Mouse (Mus musculus) liver, embryonic 12.5 days (tissue): ENCODE measurements around the gene Ubxn2a. TPM values are rescaled to one million over a fixed set of nuclear protein-coding genes. Genes with fewer than 3 reads are reported as not detected.

Source experiments
- ATAC-seq: fragments of 200-750 bp; cut with Nextera tagmentation; 2 replicates; pipeline ENCODE4 v1.8.0; 2017; ENCODE audit warnings: moderate number of reproducible peaks, mild to moderate bottlenecking, moderate library complexity
- H3K27ac ChIP-seq: fragments of 300-500 bp; sonication (generic); 2 replicates; pipeline ENCODE4 v1.5.1; 2016; ENCODE audit warnings: mild to moderate bottlenecking
- H3K27me3 ChIP-seq: fragments of 300-500 bp; sonication (generic); replicated peaks from 2 replicates; pipeline ENCODE4 v1.6.1; 2016; ENCODE audit warnings: mild to moderate bottlenecking, moderate library complexity
- H3K36me3 ChIP-seq: fragments of 300-500 bp; sonication (generic); 2 replicates; pipeline ENCODE4 v1.6.1; 2016; ENCODE audit warnings: mild to moderate bottlenecking, moderate library complexity
- H3K4me1 ChIP-seq: fragments of 300-500 bp; sonication (generic); 2 replicates; pipeline ENCODE4 v1.6.1; 2016
- H3K4me2 ChIP-seq: fragments of 300-500 bp; sonication (generic); 2 replicates; pipeline ENCODE4 v1.6.1; 2016; ENCODE audit warnings: mild to moderate bottlenecking, moderate library complexity
- H3K4me3 ChIP-seq: fragments of 300-500 bp; sonication (generic); 2 replicates; pipeline ENCODE4 v1.5.1; 2016; ENCODE audit warnings: mild to moderate bottlenecking, moderate library complexity
- H3K9ac ChIP-seq: fragments of 300-500 bp; sonication (generic); 2 replicates; pipeline ENCODE4 v1.6.1; 2016; ENCODE audit warnings: mild to moderate bottlenecking, moderate library complexity
- H3K9me3 ChIP-seq: fragments of 300-500 bp; sonication (generic); replicated peaks from 2 replicates; pipeline ENCODE4 v1.6.1; 2016; ENCODE audit warnings: mild to moderate bottlenecking, moderate library complexity
- WGBS: fragments of 180-500 bp; shearing (Covaris S2); methylation state at CpG from one replicate; pipeline ENCODE4 v1.1.7; 2016; ENCODE audit not compliant: insufficient replicate concordance; 5-methylcytosine and 5-hydroxymethylcytosine counted together
- polyA plus RNA-seq: library from polyadenylated mRNA; unstranded; fragments of >200 nt; fragmentation: Nextera tagmentation; extraction: Ambion mirVana; gene quantifications from 2 replicates; pipeline ENCODE4 v1.2.1, GENCODE M21; 2016

Ubxn2a gene
- polyA plus RNA-seq, 1 experiment from 2014 or later, result 50.9 TPM

DNA sequence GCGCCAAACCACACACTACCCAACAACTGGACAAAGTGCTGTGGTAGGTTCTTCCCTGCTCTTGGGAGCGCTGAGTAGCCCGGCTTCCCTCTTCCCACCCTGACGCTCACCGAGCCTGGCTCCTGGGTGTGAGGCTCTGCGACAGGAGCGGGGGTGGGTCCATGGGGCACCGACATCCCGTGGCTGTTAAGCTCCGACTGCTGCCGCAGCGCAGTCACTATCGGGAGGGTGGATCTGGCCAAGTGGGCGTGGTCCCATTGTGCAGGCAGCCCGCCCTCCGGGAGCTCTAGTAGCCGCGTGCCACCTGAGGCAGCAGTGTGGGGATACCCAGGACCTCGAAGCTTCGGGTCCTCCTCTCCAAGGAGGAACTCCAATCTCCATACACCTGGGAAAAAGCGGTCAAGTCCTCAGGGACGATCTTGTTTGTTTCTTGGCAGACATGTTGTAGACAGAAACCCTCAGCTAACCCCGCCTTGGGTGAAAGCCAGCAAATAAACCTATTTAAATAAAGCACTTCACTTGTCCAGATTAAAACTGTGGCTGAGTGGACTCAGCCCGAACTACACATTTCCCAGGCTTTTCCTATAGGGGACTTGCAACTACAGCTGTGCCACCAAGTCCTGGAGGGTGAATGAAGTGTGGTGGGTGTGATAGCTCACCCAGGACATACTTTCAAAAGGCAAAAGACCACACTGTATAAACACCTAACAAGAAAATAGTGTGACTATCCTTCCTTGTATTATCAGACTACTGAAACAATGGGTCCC, 33.2 kb downstream of the Ubxn2a start, which contains the start of gene Mfsd2b:
TSS of gene Mfsd2b (minus strand) at position 199 of the 767 bp plus-strand sequence.
- peaks cover 40% of the 10 kb centered on the region for H3K36me3 ChIP-seq
- H3K27ac ChIP-seq, result peak within 1 kb of the TSS; percentile 96
- WGBS, result 3% methylated on average over 24 of the region's 24 CpGs
- H3K9ac ChIP-seq, result peak within 1 kb of the TSS; percentile 98
- H3K27me3 ChIP-seq, result no peaks in the 10 kb centered on the region
- peak within 1 kb of the TSS; percentile 72 for H3K4me2 ChIP-seq
- peak; percentile 84 for ATAC-seq
- no peaks in the 10 kb centered on the region for H3K9me3 ChIP-seq
- peaks cover 61% of the 10 kb centered on the region for H3K4me1 ChIP-seq
- peak within 1 kb of the TSS; percentile 74 for H3K4me3 ChIP-seq

DNA sequence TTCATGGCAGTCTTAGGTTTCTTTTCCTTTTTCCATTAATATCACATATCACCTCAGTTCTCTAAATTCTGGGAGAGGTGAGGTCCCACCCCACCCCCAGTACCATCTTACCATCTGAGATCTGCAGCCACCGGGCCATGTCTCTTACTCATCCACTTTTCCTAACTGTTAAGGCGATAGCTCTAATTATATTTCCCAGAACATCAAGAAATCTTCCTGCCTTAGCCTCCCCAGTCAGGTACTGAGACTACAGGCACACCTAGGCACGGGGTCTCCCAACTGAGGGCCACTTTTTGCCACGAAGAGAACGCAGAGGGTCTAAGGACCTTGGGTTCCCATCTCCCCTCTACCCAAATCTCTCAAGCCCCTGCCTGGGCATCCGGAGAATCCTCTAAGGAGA, 34.0 kb downstream of the Ubxn2a start:
- H3K4me3 ChIP-seq, result peak overlapping the region; percentile 74
- peaks cover 68% of the 10 kb centered on the region for H3K4me1 ChIP-seq

DNA sequence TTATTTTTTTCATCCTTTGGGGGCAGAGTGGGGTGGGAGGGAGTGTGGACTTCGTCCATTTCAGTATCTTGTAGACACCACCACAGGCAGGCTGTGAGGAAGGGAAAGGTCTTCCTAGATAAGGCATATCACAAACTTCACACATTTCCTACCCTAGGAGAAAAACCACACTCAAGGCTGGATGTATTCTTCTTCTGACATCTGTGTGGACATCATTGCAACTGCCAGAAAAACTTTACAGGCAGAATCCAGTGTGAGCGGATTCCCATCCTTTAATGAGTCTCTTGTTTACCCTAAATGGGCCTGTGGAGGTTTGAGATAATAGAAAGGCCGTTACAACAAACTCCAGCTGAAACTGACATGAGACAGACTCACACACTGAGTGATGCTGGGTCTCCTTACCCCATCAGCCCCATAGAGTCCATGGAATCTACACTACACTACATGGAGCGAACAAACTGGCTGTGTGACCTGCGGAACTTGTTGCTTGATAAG, 34.5 kb downstream of the Ubxn2a start:
- H3K36me3 ChIP-seq, result peaks cover 42% of the 10 kb centered on the region
- H3K27ac ChIP-seq, result peak overlapping the region; percentile 96
- peaks cover 68% of the 10 kb centered on the region for H3K4me1 ChIP-seq
- peak overlapping the region; percentile 74 for H3K4me3 ChIP-seq
- no peaks in the 10 kb centered on the region for H3K27me3 ChIP-seq
- ATAC-seq, result peak; percentile 89
- H3K9me3 ChIP-seq, result no peaks in the 10 kb centered on the region
- WGBS, result 13% methylated on average over 5 of the region's 5 CpGs
- peak overlapping the region; percentile 72 for H3K4me2 ChIP-seq
- H3K9ac ChIP-seq, result peak overlapping the region; percentile 98

More for the DNA sequence above, 34.0 kb downstream of the Ubxn2a start:
- Histone ChIP-seq H3K27me3 (no peaks in the 10 kb centered on the region), H3K36me3 (peaks cover 40% of the 10 kb centered on the region), H3K9me3 (no peaks in the 10 kb centered on the region), H3K9ac (peak overlapping the region; percentile 98), H3K4me2 (peak overlapping the region; percentile 72), H3K27ac (peak overlapping the region; percentile 96)
- ATAC-seq, result peak; percentile 2; the same call in 1 of the 2 replicates
- 20% methylated on average over 6 of the region's 6 CpGs for WGBS

DNA sequence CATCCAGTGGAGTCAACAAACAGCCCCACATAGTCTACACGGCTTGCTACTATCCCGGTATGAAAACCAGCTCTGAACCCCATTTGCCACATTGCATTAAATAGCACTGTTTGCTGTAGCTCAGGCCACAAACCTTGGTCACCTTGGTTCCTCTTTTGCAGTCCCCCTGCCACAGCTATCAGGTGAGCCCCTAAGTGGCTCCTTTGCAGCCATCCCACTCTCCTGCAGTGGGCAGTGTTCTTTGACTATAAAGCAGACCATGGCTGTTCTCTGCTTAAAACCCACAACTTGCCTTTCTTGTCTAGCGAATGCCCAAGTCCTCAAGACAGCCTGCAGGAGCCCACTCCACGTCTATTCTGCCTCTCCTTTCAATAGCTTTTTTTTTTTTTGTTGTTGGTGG, 35.2 kb downstream of the Ubxn2a start:
- WGBS, result 36% methylated on average over 4 of the region's 4 CpGs
- H3K27ac ChIP-seq, result peak overlapping the region; percentile 96
- peak overlapping the region; percentile 74 for H3K4me3 ChIP-seq
- peaks cover 74% of the 10 kb centered on the region for H3K4me1 ChIP-seq
- peaks cover 49% of the 10 kb centered on the region for H3K36me3 ChIP-seq
- H3K9ac ChIP-seq, result peak overlapping the region; percentile 98
- no peak for ATAC-seq
- no peaks in the 10 kb centered on the region for H3K27me3 ChIP-seq
- no peaks in the 10 kb centered on the region for H3K9me3 ChIP-seq
- H3K4me2 ChIP-seq, result peak overlapping the region; percentile 72

DNA sequence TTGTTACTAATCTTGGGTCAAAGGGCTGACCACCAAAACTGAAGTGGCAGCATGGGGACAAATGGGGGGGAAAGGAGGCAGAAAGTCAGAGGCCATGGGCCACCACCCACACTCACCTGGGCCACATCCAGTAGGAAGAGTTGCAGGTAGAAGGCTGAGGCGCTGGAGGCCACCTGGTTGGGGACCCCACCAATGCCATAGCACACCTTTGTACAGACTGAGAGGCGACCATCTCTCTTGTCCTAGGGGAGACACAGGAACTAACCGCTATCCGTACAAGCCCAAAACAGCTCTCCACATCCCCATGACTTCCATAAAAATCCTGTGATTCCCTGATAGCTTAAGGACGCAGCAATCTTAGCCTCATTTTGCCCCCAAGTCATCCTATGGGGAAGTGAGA, 36.2 kb downstream of the Ubxn2a start:
- Histone ChIP-seq H3K4me3 (peak overlapping the region; percentile 74), H3K27ac (peak overlapping the region; percentile 96), H3K9me3 (no peaks in the 10 kb centered on the region), H3K36me3 (peaks cover 59% of the 10 kb centered on the region), H3K27me3 (no peaks in the 10 kb centered on the region), H3K4me1 (peaks cover 76% of the 10 kb centered on the region), H3K4me2 (peak overlapping the region; percentile 72), H3K9ac (peak overlapping the region; percentile 98)
- WGBS, result 89% methylated on average over 5 of the region's 5 CpGs
- no peak for ATAC-seq

DNA sequence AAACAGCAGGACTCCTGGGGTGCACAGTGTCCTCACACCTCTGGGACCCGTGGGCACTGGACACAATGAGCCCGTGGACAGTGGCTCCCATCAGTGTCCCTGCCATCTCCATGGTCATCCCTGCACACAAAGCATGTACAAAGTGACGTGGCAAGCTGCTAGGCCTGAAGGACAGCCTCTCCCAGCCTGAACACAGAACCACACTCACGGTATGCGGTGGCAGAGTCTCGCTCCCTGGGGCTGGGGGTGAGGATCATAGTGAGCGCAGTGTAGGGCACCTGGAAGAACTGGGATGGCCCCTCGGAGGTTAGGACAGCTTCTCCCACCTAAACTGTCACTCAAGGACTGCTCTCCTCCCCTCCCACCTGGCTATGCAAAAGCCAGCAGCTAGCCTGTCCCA, 38.6 kb downstream of the Ubxn2a start:
- Histone ChIP-seq H3K36me3 (peaks cover 83% of the 10 kb centered on the region), H3K4me2 (peak overlapping the region; percentile 72; the same call in 1 of the 2 replicates)

DNA sequence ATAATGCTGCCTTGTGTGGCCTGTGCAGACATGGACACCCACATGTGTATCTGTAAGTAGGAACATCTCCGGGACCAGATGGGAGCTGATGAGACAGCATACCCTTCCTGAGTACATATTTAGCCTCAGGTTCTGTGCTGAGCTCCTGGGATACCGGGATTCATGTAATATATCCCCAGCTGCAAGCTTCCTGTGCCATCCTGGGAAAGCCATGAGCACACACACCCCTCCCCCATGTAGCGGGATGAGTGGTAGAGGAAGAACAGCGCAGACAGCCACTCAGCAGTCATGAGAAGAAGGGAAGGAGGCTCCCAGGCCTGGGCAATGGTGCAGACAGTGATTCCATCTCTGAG, 43.2 kb downstream of the Ubxn2a start:
- 73% methylated on average over 4 of the region's 4 CpGs for WGBS
- H3K9me3 ChIP-seq, result no peaks in the 10 kb centered on the region; the same call in 1 of the 2 replicates
- no peaks in the 10 kb centered on the region for H3K27me3 ChIP-seq
- no peak overlapping the region for H3K4me2 ChIP-seq
- ATAC-seq, result no peak
- H3K4me1 ChIP-seq, result peaks cover 40% of the 10 kb centered on the region
- H3K9ac ChIP-seq, result no peak overlapping the region
- no peak overlapping the region for H3K4me3 ChIP-seq
- no peak overlapping the region for H3K27ac ChIP-seq
- H3K36me3 ChIP-seq, result peaks cover 96% of the 10 kb centered on the region

More for the DNA sequence above, 38.6 kb downstream of the Ubxn2a start:
- Histone ChIP-seq H3K4me1 (peaks cover 60% of the 10 kb centered on the region), H3K9ac (peak overlapping the region; percentile 47), H3K4me3 (0 out of 2 replicates have a peak overlapping the region, but pooled peaks have one; percentile 4), H3K9me3 (no peaks in the 10 kb centered on the region), H3K27ac (peak overlapping the region; percentile 31; the same call in 1 of the 2 replicates), H3K27me3 (no peaks in the 10 kb centered on the region)
- no peak for ATAC-seq
- WGBS, result 87% methylated on average over 8 of the region's 8 CpGs

DNA sequence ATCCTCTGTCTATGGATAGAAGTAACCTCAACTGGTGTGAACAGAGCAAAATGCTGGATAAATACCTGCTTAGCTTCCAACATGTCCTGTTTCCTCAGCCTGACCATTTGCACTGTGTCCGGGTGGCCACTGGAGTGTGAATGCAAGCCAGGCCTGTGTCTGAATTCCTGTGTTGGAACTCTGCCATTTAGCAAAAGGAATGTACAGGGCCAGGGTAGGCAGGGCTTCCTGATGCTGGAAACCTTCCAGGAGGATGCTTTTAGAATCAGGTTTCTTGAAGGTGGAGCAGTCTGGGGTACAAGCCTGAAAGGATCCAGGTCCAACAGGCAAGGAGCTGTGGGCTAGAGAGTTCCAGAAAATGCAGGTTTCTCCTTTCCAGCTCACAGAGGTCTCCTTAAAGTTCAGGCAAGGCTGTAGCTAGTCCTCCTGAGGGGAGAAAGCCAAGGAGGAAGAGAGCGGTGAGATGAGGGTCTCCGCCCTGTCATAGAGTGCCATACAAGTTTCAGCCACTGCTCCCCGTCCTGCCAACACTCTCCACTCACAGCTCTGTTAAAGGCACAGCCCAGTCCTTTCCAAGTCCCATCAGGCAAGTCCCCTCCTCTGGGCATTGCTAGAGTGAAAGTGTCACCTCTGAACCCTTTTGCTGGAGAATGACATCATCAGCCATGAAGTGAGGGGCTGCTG, 43.7 kb downstream of the Ubxn2a start:
- no peaks in the 10 kb centered on the region; the same call in 1 of the 2 replicates for H3K9me3 ChIP-seq
- no peak overlapping the region for H3K27ac ChIP-seq
- peaks cover 37% of the 10 kb centered on the region for H3K4me1 ChIP-seq
- H3K4me2 ChIP-seq, result no peak overlapping the region
- peaks cover 91% of the 10 kb centered on the region for H3K36me3 ChIP-seq
- no peak overlapping the region for H3K9ac ChIP-seq
- no peak overlapping the region for H3K4me3 ChIP-seq
- H3K27me3 ChIP-seq, result no peaks in the 10 kb centered on the region
- 90% methylated on average over 4 of the region's 4 CpGs for WGBS
- no peak for ATAC-seq

DNA sequence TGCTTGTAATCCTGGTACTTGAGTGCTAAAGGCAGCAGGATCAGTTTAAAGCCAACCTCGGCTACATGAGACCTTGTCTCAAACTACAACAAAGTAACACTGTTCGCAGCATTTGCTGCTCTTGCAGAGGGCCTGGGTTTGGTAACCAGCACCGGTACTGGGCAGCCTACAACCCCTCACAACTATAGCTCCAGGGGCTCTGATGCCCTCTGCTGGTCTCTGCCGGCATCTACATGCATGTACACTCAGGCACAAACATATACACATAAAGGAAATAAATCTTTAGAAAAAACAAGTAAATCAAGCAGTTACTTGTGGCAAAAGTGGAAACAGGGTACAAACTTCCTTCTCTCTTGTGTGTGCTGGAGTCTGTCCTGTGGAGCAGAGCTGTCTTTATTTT, 44.8 kb downstream of the Ubxn2a start:
- Histone ChIP-seq H3K27ac (no peak overlapping the region), H3K4me2 (no peak overlapping the region), H3K27me3 (no peaks in the 10 kb centered on the region), H3K36me3 (peaks cover 80% of the 10 kb centered on the region), H3K9me3 (no peaks in the 10 kb centered on the region; the same call in 1 of the 2 replicates), H3K4me1 (peaks cover 26% of the 10 kb centered on the region), H3K4me3 (no peak overlapping the region), H3K9ac (no peak overlapping the region)
- no peak for ATAC-seq
- WGBS, result 83% methylated on average over 4 of the region's 4 CpGs

DNA sequence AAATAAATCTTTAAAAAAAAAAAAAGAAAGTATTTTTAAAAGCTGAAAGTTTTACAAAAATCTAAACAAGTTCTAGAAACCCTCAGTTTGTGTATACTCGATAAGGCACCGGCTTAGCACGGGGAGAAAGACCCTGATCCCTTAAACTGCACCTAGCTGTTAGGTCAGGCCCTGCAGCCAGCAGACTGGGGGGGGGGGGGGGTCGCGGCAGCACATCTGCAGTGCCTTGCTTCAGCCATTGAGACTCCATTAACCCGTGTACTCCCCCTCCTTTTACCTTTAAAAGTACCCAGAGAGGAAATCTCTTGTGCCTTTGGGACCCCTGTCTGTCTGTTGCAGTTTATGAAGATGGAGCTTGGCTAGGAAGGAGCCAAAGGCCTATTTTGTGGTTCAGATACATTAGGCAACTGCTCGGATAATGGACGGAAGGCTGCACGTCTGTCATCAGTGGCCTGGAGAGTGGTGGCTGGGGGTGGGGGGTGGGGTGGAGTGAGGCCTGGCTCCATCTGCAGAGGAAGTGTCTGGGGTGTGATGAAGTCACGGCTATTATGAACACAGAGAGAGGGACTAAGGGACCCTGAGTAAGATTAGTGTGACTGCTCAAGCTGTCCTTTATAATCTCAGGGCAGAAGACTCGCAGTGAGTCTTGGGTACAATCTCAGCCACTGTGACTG, 48.1 kb downstream of the Ubxn2a start:
- H3K4me2 ChIP-seq, result no peak overlapping the region
- H3K36me3 ChIP-seq, result peaks cover 66% of the 10 kb centered on the region
- no peaks in the 10 kb centered on the region for H3K27me3 ChIP-seq
- H3K9me3 ChIP-seq, result no peaks in the 10 kb centered on the region; the same call in 1 of the 2 replicates
- ATAC-seq, result no peak
- 32% methylated on average over 11 of the region's 11 CpGs for WGBS
- H3K9ac ChIP-seq, result no peak overlapping the region
- 0 out of 2 replicates have a peak overlapping the region, but pooled peaks have one; percentile 13 for H3K27ac ChIP-seq
- H3K4me1 ChIP-seq, result peaks cover 18% of the 10 kb centered on the region
- H3K4me3 ChIP-seq, result no peak overlapping the region

DNA sequence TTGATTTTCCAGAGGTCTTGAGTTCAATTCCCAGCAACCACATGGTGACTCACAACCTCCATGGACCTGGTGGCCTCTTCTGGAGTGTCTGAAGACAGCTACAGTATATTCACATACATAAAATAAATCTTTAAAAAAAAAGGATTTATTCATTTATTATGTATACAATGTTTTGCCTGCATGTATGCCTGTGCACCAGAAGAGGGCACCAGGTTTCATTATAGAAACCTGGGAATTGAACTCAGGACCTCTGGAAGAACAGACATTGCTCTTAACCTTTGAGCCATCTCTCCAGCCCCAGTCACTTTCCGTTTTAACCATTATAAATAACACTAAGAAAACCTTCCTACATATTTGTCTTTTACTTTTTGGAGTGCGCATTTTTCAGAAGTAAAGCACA, 50.7 kb downstream of the Ubxn2a start:
- peaks cover 12% of the 10 kb centered on the region for H3K4me1 ChIP-seq
- peaks cover 60% of the 10 kb centered on the region for H3K36me3 ChIP-seq
- 82% methylated on average over 2 of the region's 2 CpGs for WGBS
- no peak overlapping the region for H3K4me3 ChIP-seq
- H3K4me2 ChIP-seq, result no peak overlapping the region
- H3K27ac ChIP-seq, result no peak overlapping the region
- no peak for ATAC-seq
- H3K9me3 ChIP-seq, result no peaks in the 10 kb centered on the region
- H3K9ac ChIP-seq, result no peak overlapping the region
- no peaks in the 10 kb centered on the region for H3K27me3 ChIP-seq
